Mouse (Mus musculus): Measurements from ENCODE around the gene Sec14l3.
A peak's percentile ranks its signal among the peaks of the same experiment; 100 is the strongest.

Gene Sec14l3

GRCm38 (mm10) chr11:4060866-4061575 lies 3.6 kb upstream of the Sec14l3 start:
- DNase-seq (ENCODE audit: low spot score): no peak

DNA sequence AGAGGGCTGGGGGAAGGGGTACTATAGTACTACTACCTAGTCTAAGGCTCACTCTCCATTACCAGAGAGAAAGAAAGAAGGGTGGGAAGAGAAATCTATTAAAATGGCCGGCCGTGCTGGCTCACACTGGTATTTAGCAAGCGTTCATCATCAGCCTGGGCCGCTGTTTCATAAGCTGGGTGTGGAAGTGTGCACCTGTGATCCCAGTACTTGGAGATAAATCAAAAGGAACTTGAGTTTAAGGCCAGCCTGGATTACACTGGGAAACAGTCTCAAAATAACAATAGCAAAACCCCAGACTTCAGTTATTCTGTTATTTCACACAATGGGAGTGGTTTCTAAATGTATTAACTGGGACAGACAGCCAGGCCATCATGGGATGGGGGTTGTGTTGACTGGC lies 2.1 kb upstream of the Sec14l3 start:
- no peak for DNase-seq (ENCODE audit: low spot score)

GRCm38 (mm10) chr11:4062981-4063380 lies 1.7 kb upstream of the Sec14l3 start:
- no peak for DNase-seq (ENCODE audit: low spot score)

DNA sequence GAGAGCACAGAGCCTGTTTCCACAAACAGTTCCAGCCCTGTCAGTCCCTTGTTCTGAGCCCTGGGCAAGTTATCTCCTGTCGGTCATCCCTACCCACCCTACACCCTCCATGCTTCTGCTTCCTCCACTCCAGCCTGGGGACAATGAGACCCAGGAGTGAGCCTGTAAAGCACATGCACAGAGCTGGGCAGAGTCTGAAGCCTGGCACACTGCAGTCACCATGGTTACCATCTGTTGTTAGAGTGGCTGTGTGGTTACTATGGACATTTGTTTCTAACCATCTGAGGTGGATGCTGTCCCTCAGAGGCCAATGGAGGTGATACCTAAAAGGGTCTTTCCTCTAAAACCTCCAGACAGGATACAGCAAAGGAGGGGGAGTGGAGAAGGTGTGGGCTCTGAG lies 5.0 kb downstream of the Sec14l3 start:
- DNase-seq (ENCODE audit: low spot score): no peak

DNA sequence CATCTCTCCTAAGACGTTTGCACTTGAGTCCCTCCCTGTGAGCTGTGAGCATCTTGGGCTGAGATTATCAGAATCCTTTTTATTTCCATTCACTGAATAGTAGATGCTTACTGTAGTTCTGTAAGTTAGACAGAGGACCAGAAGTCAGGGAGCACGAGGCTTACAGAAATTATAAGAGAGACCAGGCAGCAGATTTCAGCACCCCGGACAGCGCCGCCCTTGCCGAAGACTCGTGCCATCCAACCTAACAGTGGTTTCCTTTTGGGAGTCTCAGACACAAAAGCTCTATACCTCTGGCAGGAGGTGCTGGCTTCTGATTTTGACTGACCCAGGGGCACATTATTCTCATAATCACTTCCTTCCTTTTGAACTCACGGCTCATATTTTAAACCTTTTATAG lies 12.0 kb downstream of the Sec14l3 start:
- DNase-seq (ENCODE audit: low spot score): peak; percentile 77

DNA sequence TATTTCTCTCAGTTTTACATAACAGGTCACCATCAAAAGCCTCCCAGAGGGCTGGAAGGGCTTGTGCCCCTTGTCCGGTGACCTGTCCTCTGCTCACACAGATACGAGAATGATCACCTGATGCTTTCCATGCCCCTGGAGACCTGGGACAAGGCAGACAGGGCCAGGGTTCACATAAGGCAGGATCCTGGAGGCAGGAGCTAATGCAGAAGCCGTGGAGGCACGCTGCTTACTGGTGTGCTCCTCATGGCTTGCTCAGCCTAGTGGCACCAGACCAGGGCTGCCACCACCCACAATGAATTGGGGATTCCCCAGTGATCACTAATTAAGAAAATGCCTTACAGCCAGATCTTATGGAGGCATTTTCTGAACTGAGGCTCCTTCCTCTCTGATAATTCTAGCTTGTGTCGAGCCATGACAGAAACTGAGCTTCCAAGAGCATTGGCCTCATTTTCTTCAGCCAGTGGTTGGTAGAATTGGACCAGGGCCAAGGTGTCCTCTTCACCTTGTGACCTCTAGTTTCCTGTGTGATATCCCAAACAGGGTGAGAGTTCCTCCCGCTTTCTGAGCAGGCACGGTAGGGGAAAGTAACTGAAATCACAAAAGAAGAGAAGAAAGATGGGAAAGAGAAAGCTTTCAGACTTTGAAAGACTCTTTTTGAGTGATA lies 13.8 kb downstream of the Sec14l3 start:
- DNase-seq (ENCODE audit: low spot score): no peak

GRCm38 (mm10) chr11:4080219-4080618 lies 15.6 kb downstream of the Sec14l3 start:
- DNase-seq (ENCODE audit: low spot score): peak; percentile 79

DNA sequence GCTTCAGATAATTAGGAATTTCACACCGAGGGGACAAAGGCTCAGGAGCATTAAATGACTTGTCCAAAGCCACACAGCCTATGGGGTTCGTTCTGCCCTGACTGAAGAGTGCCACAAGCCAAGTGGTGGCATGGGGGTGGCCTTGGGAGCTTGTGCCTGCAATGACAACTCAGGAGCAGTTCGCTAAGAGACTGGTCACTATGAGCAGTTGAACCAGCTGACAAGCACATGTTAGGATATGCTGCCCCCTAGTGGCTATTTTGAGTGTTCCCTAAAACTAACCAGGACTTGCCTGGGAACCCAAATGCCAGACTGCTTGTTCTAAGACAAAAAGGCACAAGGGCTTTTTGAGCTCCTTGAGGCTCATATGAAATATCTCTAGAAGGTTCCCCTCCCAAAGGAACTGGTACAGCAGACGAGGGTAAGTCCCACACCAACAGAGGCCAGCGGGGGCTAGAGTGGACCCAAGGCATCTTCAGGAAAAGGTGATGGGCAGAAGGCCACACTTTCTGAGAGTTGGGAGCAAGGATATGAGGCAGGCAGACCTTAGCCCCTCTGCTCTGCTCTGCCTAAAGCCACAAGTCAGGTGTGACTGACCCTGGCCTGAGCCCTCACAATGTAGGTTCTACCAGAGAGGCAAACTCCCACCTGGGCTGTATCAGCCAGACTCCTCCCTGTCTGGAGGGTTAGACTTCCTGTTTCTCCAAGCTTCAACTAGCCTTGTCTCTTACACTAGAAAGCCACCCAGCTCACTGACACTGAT lies 18.9 kb downstream of the Sec14l3 start:
- DNase-seq (ENCODE audit: low spot score): peak; percentile 91

GRCm38 (mm10) chr11:4086246-4086645 lies 21.6 kb downstream of the Sec14l3 start:
- no peak for DNase-seq (ENCODE audit: low spot score)

GRCm38 (mm10) chr11:4087267-4087666 lies 22.6 kb downstream of the Sec14l3 start:
- DNase-seq (ENCODE audit: low spot score): no peak

DNA sequence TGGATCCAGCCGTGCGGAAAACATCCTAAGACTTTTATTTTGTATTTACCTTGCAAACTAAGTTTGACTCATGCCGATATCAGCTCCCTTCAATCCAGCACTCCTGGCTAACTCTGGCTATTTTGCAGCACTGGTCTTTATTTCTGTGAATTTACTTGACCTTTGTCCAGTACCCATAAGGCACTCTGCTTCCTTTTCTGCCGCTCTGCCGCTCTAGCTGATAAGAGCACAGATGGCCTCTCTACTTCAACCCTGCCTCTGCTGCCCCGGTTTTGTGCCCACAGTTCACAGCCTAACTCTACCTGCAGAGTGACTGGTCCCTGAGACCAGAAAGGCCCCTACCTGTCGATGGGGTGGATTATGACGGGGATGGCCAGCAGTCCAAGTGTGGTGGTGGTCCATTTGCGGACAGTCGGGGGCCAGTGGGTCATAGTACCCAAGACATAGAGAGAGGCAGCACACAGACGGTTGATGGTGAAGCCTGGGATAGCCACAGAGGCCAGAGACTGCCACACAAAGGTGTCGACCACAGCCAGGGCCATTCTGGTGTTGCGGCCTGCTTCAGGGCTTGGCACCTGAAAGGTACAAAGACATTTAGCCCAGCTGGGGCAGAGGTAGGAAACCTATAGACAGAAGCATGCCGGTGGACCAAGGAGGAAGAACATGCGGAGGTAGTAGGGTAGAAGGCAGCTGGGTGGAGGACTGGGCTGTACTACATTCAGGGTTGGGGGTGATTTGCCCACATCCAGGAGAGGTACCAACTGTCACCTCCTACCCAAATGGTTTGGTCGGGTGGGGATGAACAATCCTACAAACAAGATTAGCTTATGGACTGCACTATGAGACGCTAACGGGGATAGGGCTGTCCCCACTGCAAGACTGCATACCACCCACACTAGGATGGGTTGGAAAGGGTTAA lies 29.1 kb downstream of the Sec14l3 start:
- DNase-seq (ENCODE audit: low spot score): no peak

DNA sequence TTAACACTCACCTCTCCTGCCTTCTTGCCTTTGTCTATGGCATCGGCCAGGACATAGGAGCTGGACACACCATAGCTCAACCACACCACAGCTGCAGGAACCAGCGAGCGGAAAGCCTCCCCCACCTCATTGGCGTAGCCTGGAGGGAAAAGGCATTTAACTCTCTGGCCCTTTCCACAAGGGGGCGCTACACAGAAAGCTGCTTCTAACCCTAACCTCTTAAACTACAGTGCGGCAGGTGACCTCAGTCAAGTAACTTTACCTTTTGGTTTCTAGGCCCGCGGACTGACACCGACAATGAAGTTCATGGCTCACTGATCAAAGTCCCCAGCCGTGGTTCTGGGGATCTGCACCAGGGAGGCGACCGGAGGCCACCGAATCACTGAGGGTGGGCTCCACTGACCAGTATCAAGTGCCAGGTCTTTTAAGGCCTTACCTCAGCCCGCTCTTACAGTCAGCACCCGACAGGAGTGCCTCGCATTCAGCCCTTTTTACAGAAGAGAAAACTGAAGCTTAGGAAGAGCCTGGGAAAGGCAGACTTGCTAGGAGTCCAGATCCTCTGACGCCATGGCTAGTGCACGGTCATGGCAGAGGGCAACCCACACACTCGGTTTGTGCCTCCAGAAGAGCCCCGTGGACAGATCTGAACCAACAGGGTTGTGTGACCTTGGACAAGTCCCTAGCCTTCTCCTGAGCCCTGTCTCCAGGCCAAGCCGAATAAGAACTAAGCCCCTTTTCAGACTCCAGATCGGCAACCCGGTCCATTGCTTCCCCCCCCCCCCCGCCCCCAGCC lies 29.9 kb downstream of the Sec14l3 start:
- DNase-seq (ENCODE audit: low spot score): peak; percentile 84

DNA sequence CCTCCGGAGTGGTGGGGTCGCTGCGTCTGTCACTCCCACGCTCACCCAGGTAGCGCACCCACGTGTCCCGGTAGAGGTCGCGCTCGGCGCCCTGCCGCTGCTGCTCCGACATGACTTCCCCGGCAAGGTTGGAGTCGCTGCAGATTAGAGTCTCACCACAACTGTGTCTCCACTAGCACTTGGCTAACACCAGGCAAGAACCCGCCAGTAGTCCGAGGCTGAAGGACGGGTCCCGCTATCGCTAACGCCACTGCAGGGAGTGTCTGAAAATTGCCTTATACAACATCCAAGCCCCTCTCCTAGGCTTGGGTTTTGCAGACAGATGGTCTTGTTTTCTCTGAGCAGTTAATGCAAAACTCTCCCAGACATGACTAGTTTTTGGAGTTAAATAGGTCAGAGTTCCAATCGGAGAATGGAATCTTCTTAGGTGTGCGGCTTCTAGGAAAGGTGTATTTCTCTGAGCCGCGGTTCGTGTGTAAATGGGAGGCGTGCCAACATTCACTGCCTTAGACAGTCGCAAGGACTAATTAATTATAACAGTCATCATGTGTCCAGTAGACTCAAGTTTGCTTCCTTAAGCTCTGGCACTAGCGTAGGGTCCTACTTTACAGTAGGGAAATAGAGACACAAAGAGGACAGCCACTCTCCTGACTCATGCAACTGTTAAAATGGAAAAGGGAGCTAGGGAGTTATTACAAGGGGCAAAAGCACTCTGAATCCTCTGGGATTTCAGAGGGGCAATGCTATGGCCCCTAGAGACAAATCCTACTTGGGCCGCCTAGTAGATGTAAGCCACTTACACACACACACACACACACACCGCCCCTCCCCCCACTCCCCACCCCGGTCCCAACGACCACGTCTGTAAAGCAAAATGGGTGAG lies 30.8 kb downstream of the Sec14l3 start, which contains the start of gene Mtfp1:
TSS of gene Mtfp1 (minus strand) at position 275 of the 883 bp plus-strand sequence.
- DNase-seq (ENCODE audit: low spot score): peak; percentile 84

- peak; percentile 100 for DNase-seq (ENCODE audit: low spot score)
Observed at GRCm38 (mm10) chr11:4096054-4096984, 31.7 kb downstream of the Sec14l3 start.

DNA sequence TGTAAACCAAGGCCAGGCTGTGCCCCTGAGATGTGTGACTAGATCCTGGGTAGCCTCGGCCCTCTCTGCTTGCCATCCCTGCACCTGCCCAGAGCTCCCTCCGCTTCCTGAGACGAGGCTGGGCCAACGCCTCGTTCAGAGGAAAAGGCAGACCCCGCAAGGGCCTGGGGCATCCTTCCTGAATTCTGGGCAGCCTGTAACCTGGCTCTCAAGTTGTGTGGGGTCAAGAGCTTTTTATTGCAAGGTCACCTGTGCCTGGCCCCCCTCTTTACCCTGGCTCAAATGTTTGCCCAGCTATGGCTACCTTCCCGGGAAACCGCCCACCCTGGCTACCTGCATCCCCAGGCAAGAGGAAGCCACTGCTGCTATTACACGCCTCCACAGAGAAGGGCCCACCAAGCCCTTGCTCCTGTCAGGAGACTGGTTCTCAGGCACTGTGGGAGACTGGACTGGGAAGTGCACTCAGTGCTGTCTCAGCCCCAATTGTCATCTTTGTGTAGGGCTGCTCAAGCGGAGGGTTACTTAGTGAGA lies 32.5 kb downstream of the Sec14l3 start:
- peak; percentile 14 for DNase-seq (ENCODE audit: low spot score)

GRCm38 (mm10) chr11:4098120-4098519 lies 33.5 kb downstream of the Sec14l3 start:
- no peak for DNase-seq (ENCODE audit: low spot score)

GRCm38 (mm10) chr11:4098816-4099215 lies 34.2 kb downstream of the Sec14l3 start:
- no peak for DNase-seq (ENCODE audit: low spot score)

- DNase-seq (ENCODE audit: low spot score): no peak
Observed at GRCm38 (mm10) chr11:4099447-4099846, 34.8 kb downstream of the Sec14l3 start.

DNA sequence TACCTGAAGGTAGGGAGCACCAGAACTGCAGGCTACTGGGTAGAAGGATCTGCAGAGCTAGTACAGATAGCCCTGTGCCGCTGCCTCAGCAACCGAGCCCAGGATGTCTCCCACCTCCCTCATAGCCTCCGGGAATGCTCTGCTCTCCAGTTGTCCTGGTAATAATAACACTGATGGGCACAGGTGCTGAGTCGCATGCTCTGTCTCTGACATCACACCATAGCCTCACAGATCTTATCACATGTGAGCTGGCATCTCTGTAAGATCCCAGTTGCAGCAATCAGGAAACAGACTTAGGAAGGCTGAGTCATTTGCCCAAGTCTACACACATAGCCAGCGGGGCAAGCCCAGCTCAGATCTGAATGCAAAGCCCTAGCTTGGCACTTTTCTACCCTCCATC lies 37.2 kb downstream of the Sec14l3 start:
- DNase-seq (ENCODE audit: low spot score): no peak
